Mouse (Mus musculus): Measurements from ENCODE around the gene Syne1.

Syne1 gene

GRCm38 (mm10) chr10:4983919-4984318, 567.4 kb downstream of the Syne1 start:
- no peak for DNase-seq (ENCODE audit: low spot score in 2 of 2)

GRCm38 (mm10) chr10:4977374-4977773, 573.9 kb downstream of the Syne1 start:
- DNase-seq (ENCODE audit: low spot score in 2 of 2) = no peak

DNA sequence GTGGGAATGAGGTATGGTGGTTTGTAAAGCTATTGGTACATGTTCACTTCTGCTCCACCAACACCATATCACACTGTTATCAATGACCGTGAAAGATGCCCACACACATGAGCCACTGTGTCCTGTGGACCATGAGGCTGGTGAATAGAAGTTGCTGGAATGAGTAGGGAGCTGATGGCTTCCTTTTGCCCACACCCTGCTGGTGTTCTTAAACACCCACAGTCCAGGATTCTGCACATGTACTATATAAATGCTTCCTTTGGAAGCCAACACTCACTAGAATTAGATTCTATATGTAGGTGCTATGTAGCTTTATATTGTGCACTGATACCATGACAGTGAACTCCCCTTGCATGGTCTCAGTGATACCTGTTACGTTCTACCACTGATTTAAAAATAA, 574.7 kb downstream of the Syne1 start:
- DNase-seq (ENCODE audit: low spot score in 2 of 2) = no peak

- DNase-seq (ENCODE audit: low spot score in 2 of 2) = no peak
Measured at GRCm38 (mm10) chr10:4974246-4974645, 577.0 kb downstream of the Syne1 start.

DNA sequence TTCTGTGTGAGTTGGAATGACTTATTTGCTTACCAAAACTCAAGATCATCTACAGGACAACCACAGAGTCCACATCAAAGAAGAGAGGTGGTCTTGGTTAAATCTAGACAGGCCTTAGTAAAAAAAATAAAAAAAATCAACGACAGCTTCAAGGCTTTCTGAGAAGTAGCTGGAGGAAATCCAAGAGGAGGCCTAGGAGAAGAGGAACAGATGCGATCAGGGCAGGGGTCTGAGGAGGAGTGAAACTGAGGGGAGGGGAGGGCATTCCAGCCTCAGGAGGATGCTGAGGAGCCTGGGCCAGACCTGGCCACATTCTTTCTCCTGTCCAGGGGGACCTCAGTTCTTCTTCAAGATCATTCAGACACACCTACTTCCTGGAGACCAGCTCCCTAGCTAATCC, 579.3 kb downstream of the Syne1 start:
- no peak for DNase-seq (ENCODE audit: low spot score in 2 of 2)

- no peak for DNase-seq (ENCODE audit: low spot score in 2 of 2)
Measured at GRCm38 (mm10) chr10:4971586-4971985, 579.7 kb downstream of the Syne1 start.

- DNase-seq (ENCODE audit: low spot score in 2 of 2) = no peak
Measured at GRCm38 (mm10) chr10:4971156-4971555, 580.1 kb downstream of the Syne1 start.
